Mouse (Mus musculus): ENCODE data around the gene Vmn1r78. TPM values are rescaled to one million over a fixed set of nuclear protein-coding genes. Genes with fewer than 3 reads are reported as not detected.
"Not testable (repeated sequence)": the region's sequence is repeated elsewhere in the genome, so short reads cannot be mapped to it uniquely, and the experiment has no call there.

Vmn1r78 gene
- polyA plus RNA-seq (2016; fragmentation: Nextera tagmentation; extraction: Ambion mirVana): not detected in 2 replicates

DNA sequence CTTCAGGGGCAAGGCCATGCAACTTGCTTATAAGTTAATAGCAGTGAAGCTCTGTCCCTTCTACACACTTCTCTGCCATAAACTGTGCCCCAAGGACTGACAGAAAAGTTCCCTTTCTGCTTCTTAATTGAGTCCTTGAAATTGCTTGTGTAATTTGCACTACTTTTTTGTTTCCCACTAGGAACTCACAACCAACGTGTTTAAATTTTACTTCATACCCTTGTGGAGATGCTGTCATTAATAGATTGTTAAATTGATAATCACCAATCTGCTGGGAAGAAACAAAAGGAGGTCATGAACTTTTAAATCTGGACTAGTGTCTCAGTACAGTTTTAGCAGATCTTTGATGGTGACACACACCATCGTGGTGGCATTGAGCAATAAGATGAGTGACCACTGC, at the start of gene Vmn1r78:
TSS of gene Vmn1r78 (plus strand) at position 301 of the 400 bp plus-strand sequence.
- Histone ChIP-seq H3K27ac (replicated peaks) (no peak within 1 kb of the TSS), H3K4me2 (replicated peaks) (no peak within 1 kb of the TSS), H3K4me3 (no peak within 1 kb of the TSS), H3K4me1 (no peaks in the 10 kb centered on the region), H3K9me3 (0 out of 2 replicates have a peak, but pooled peaks cover 5% of the 10 kb centered on the region), H3K27me3 (no peaks in the 10 kb centered on the region), H3K36me3 (no peaks in the 10 kb centered on the region), H3K9ac (replicated peaks) (no peak within 1 kb of the TSS)
- ATAC-seq (ENCODE audit: low FRiP score, low read depth): no peak
- 70% methylated on average over 2 of the region's 2 CpGs for WGBS

DNA sequence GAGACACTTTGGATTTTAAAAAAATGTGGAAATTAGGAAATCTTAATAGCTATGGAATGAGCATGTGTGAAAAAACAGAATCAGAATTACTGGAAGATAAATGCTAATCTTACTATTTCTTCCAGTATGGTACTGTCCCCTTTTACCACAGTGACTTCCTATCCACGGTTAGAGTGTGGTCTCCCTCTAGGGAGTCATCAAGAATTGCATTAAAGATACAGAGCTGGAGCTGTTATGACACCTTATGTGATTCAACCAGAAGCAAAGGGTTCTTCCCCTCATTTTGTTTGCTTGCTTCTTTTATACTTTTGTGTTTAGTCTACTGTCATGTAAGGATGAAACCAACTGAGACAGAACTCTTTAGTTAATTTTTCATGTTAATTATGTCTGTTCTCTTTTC, 6.4 kb downstream of the Vmn1r78 start:
- H3K36me3 ChIP-seq; H3K4me1 ChIP-seq; H3K27me3 ChIP-seq; ATAC-seq (ENCODE audit: low FRiP score, low read depth); H3K9me3 ChIP-seq; H3K27ac ChIP-seq (replicated peaks); H3K4me3 ChIP-seq; H3K9ac ChIP-seq (replicated peaks); H3K4me2 ChIP-seq (replicated peaks): not testable (repeated sequence)
- WGBS: 56% methylated on average over 1 of the region's 1 CpGs

DNA sequence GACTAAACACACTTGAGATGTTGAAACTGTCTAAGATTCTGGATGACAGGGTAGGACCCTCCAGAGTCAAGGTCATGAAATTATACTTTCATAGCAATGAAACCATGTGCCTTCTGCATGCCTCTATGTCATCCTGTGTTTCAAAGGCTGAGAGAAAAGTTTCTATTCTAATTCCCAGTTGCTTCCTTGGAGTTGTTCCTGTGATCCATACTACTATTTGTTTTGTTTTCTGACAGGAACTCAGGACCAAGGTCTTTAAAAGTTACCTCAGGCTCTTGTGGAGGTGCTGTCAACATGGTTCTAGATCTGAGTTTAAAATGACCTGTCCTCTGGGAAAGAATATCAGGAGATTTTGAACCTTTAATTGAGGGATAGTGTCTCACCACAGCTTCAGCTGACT, 20.9 kb downstream of the Vmn1r78 start, which contains the start of gene Vmn1r79:
TSS of gene Vmn1r79 (plus strand) at position 301 of the 400 bp plus-strand sequence.
- H3K4me3 ChIP-seq; H3K27ac ChIP-seq (replicated peaks); H3K27me3 ChIP-seq; H3K9ac ChIP-seq (replicated peaks); ATAC-seq (ENCODE audit: low FRiP score, low read depth); H3K9me3 ChIP-seq; H3K4me2 ChIP-seq (replicated peaks); H3K36me3 ChIP-seq; H3K4me1 ChIP-seq: not testable (repeated sequence)

DNA sequence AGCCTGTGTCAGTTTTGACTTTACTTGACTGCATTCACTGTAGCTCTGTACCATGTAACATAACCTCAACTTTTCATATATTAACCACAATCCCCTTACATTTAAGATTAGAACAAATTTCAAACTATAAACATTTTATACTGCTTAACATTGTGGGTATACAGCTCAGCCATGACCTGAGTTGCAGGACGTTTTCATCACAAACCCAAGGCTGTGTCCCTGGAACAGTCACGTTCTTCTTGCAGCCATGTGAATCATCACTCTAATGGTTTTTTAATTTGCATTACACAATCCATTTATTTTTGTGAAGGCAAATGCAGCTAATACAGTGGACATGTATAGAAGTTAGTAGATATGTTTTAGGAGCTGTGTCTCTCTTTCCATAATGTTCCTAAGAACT, 22.9 kb downstream of the Vmn1r78 start:
- H3K4me1 ChIP-seq; H3K9me3 ChIP-seq; H3K4me2 ChIP-seq (replicated peaks); H3K36me3 ChIP-seq; H3K27ac ChIP-seq (replicated peaks); H3K27me3 ChIP-seq; H3K9ac ChIP-seq (replicated peaks); H3K4me3 ChIP-seq; ATAC-seq (ENCODE audit: low FRiP score, low read depth): not testable (repeated sequence)
- 59% methylated on average over 2 of the region's 2 CpGs for WGBS

DNA sequence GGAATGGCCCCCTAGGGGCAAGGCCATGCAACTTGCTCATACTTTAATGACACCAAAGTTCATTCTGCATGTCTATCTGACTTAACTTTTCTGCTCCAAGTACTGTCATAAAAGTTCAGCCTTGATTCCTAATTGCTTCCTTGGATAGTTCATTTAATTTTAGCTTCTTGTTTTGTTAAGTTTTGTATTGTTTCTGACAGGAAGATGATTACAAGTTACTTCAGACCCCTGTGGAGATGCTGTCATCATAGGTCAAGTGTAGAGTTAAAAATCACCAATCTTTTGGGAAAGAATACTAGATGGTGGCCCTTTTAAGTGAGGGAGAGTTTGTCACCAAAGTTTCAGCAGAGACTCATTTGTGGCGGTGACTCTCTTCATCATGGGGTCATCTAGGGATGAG, 38.9 kb downstream of the Vmn1r78 start, which contains the start of gene Vmn1r80:
TSS of gene Vmn1r80 (plus strand) at position 301 of the 400 bp plus-strand sequence.
- Histone ChIP-seq H3K4me1 (no peaks in the 10 kb centered on the region), H3K4me2 (replicated peaks) (no peak within 1 kb of the TSS), H3K27ac (replicated peaks) (no peak within 1 kb of the TSS), H3K4me3 (no peak within 1 kb of the TSS), H3K27me3 (no peaks in the 10 kb centered on the region), H3K36me3 (no peaks in the 10 kb centered on the region), H3K9me3 (peaks cover 10% of the 10 kb centered on the region; the same call in 1 of the 2 replicates), H3K9ac (replicated peaks) (no peak within 1 kb of the TSS)
- no peak for ATAC-seq (ENCODE audit: low FRiP score, low read depth)
- 93% methylated on average over 1 of the region's 1 CpGs for WGBS

DNA sequence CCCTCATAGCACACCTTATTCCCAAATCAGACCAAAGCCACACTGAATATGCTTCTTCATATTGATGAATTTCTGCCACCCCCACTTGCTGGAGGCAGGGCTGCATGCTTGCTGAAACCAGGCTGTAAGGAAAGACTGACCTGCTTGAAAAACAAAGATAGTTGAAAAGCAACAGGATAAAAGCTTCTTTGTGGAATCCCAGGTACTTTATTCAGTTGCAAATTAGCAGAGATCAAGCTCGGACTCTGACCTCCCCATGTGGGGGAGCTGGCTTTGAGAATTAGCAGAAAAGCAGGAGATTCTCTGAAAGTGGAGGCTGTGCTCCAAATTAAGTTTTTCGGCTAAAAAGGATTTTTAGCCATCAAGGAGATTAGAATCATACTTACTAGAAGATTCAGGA, 54.1 kb downstream of the Vmn1r78 start:
- no peaks in the 10 kb centered on the region for H3K36me3 ChIP-seq
- H3K4me2 ChIP-seq (replicated peaks): no peak overlapping the region
- no peak overlapping the region for H3K27ac ChIP-seq (replicated peaks)
- no peaks in the 10 kb centered on the region for H3K4me1 ChIP-seq
- H3K27me3 ChIP-seq: no peaks in the 10 kb centered on the region
- no peak overlapping the region for H3K9ac ChIP-seq (replicated peaks)
- WGBS: 61% methylated on average over 2 of the region's 2 CpGs
- H3K4me3 ChIP-seq: no peak overlapping the region
- H3K9me3 ChIP-seq: peaks cover 21% of the 10 kb centered on the region
- ATAC-seq (ENCODE audit: low FRiP score, low read depth): no peak

Other genes with a start within 250 kb of the Vmn1r78 start
- not detected in 2 replicates for gene Vmn1r76, start 212.0 kb upstream of the Vmn1r78 start, polyA plus RNA-seq (2016; fragmentation: Nextera tagmentation; extraction: Ambion mirVana)
- gene Vmn1r77, start 113.5 kb upstream of the Vmn1r78 start, polyA plus RNA-seq (2016; fragmentation: Nextera tagmentation; extraction: Ambion mirVana): not detected in 2 replicates
- not detected in 2 replicates for gene Vmn1r79, start 21.0 kb downstream of the Vmn1r78 start, polyA plus RNA-seq (2016; fragmentation: Nextera tagmentation; extraction: Ambion mirVana)
- not detected in 2 replicates for gene Vmn1r80, start 39.0 kb downstream of the Vmn1r78 start, polyA plus RNA-seq (2016; fragmentation: Nextera tagmentation; extraction: Ambion mirVana)
- gene Vmn1r81, start 118.0 kb downstream of the Vmn1r78 start, polyA plus RNA-seq (2016; fragmentation: Nextera tagmentation; extraction: Ambion mirVana): not detected in 2 replicates
- not detected in 2 replicates for gene Vmn1r82, start 150.2 kb downstream of the Vmn1r78 start, polyA plus RNA-seq (2016; fragmentation: Nextera tagmentation; extraction: Ambion mirVana)
- 0.06 TPM in 1 of 2 replicates, not detected in the other for gene Vmn1r83, start 179.2 kb downstream of the Vmn1r78 start, polyA plus RNA-seq (2016; fragmentation: Nextera tagmentation; extraction: Ambion mirVana)
- gene Vmn1r84, start 219.0 kb downstream of the Vmn1r78 start, polyA plus RNA-seq (2016; fragmentation: Nextera tagmentation; extraction: Ambion mirVana): not detected in 2 replicates

Measured in midbrain, embryonic 12.5 days (tissue).